In genomic region chr15:77305852-77306546, GRCm38 (mm10) we compare ENCODE assay signal across 8 mouse cellular contexts. TPM values are rescaled to one million over a fixed set of nuclear protein-coding genes. Genes with fewer than 3 reads are reported as not detected.
DNase-seq lines count a peak whose midpoint lies in the region; ATAC-seq lines count a peak whose summit lies in the region.

No protein-coding gene starts in this region.

- peak; percentile 63 for DNase-seq in 3134 (ENCODE audit: extremely low read depth, insufficient read length, low spot score)
- DNase-seq in T-cell, adult 2 months (ENCODE audit: low spot score) = peak; percentile 2
- DNase-seq in embryo, embryonic 11.5 days (ENCODE audit: low read depth, low spot score) = peak; percentile 35
- DNase-seq in heart, adult 18-20 months = peak; percentile 57 to 64
- DNase-seq in kidney, adult 11 months = peak; percentile 36

- no peak; the same call in 1 of the 2 replicates for ATAC-seq in liver, embryonic 12.5 days
- peak; percentile 56 for ATAC-seq in neural tube, embryonic 13.5 days (ENCODE audit: low read depth)
- ATAC-seq in inflammation-experienced regulatory T-cells, adult 6 months = no peak

- peak overlapping the region; percentile 92 for H3K4me2 ChIP-seq in liver, embryonic 12.5 days
- H3K4me2 ChIP-seq in neural tube, embryonic 13.5 days = peak overlapping the region; percentile 91

- peak overlapping the region; percentile 82 for H3K27ac ChIP-seq in liver, embryonic 12.5 days
- H3K27ac ChIP-seq in neural tube, embryonic 13.5 days (replicated peaks) = peak overlapping the region; percentile 99

- peaks cover 50% of the 10 kb centered on the region for H3K27me3 ChIP-seq in liver, embryonic 12.5 days (replicated peaks)
- H3K27me3 ChIP-seq in neural tube, embryonic 13.5 days = no peaks in the 10 kb centered on the region

- WGBS in liver, embryonic 12.5 days (ENCODE audit: insufficient replicate concordance) = under 1% methylated on average over 53 of the region's 54 CpGs
- WGBS in neural tube, embryonic 13.5 days = 0% methylated on average over 54 of the region's 54 CpGs

- no peaks in the 10 kb centered on the region for H3K36me3 ChIP-seq in liver, embryonic 12.5 days
- peaks cover 4% of the 10 kb centered on the region; the same call in 1 of the 2 replicates for H3K36me3 ChIP-seq in neural tube, embryonic 13.5 days

- no peaks in the 10 kb centered on the region for H3K9me3 ChIP-seq in liver, embryonic 12.5 days (replicated peaks)
- H3K9me3 ChIP-seq in neural tube, embryonic 13.5 days = no peaks in the 10 kb centered on the region

- H3K4me1 ChIP-seq in liver, embryonic 12.5 days = peaks cover 34% of the 10 kb centered on the region
- peaks cover 46% of the 10 kb centered on the region for H3K4me1 ChIP-seq in neural tube, embryonic 13.5 days (replicated peaks)

- peak overlapping the region; percentile 63 for H3K9ac ChIP-seq in liver, embryonic 12.5 days
- H3K9ac ChIP-seq in neural tube, embryonic 13.5 days = peak overlapping the region; percentile 90

- H3K4me3 ChIP-seq in liver, embryonic 12.5 days = peak overlapping the region; percentile 67
- peak overlapping the region; percentile 72 for H3K4me3 ChIP-seq in neural tube, embryonic 13.5 days

RNA-seq across cellular contexts. Expression of gene Rbfox2, which starts 0.8 kb away (rescaled TPM):
- 10 to 100 TPM; 86.5 to 90.5 TPM for total RNA-seq in heart, adult 18-20 months (2021)
- polyA plus RNA-seq in liver, embryonic 12.5 days (2016; fragmentation: Nextera tagmentation; extraction: Ambion mirVana) = 13.0 and 13.1 TPM in 2 replicates
- polyA plus RNA-seq in neural tube, embryonic 13.5 days (2015; fragmentation: Nextera tagmentation; extraction: Ambion mirVana) = 136 and 156 TPM in 2 replicates
- not detected for polyA plus RNA-seq in inflammation-experienced regulatory T-cells, adult 6 months (2017; shearing (Covaris generic))

Comparison
In these comparisons a context has a peak if more than half of its experiments do, and no peak if none do; other contexts are left out.
1. DNase-seq: peak in every context shown above with its lines; median percentile 63 in 3134; 60 in heart, adult 18-20 months; 36 in kidney, adult 11 months; 35 in embryo, embryonic 11.5 days; 2 in T-cell, adult 2 months.
2. RNA of gene Rbfox2, which starts 0.8 kb away (polyA plus RNA-seq): 136 to 156 TPM in neural tube, embryonic 13.5 days and 13.0 to 13.1 TPM in liver, embryonic 12.5 days; not detected in inflammation-experienced regulatory T-cells, adult 6 months; every median in the first group is over 10 times any median in the second.